Mouse (Mus musculus): Measurements from ENCODE around the gene Mrgpra1. TPM values are rescaled to one million over a fixed set of nuclear protein-coding genes. Genes with fewer than 3 reads are reported as not detected.
"Not testable (repeated sequence)": the region's sequence is repeated elsewhere in the genome, so short reads cannot be mapped to it uniquely, and the experiment has no call there.

Mrgpra1 gene
- polyA plus RNA-seq, 1 experiment from 2014 or later, result not detected

DNA sequence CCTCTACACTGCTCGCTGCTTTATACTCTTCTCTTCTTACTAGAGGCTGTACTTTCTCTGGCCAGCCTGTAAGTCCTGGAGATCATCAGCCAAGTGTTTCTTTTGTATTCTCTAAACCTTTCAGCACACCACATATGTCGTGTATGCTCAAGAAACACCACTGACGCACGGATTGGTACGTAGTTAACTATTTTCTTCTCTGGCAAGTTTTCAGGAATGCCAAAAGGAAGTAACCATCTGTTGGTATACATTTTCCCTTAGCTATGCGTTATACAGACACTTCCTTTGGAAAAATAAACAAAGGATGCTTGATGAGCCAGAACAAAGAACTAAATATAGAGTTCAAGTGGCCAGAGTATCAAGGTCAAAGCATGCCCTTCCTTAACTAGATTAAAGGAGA lies 49.4 kb downstream of the Mrgpra1 start:
- H3K27me3 ChIP-seq (ENCODE audit: control insufficient read depth, insufficient read depth, low read length); H3K36me3 ChIP-seq (ENCODE audit: control insufficient read depth, insufficient read depth, low read length); H3K9me3 ChIP-seq (ENCODE audit: control insufficient read depth, low read length); H3K4me1 ChIP-seq (replicated peaks; ENCODE audit: control insufficient read depth, insufficient read depth, low read length); DNase-seq (ENCODE audit: low spot score); ATAC-seq (replicated peaks; ENCODE audit: low FRiP score); H3K27ac ChIP-seq (ENCODE audit: low read depth, low read length); H3K4me3 ChIP-seq (ENCODE audit: low read depth, low read length); H3K9ac ChIP-seq (ENCODE audit: low read length); H3K4me2 ChIP-seq (ENCODE audit: low read depth, low read length, severe bottlenecking): not testable (repeated sequence)
- WGBS, result 84% methylated on average over 5 of the region's 6 CpGs

DNA sequence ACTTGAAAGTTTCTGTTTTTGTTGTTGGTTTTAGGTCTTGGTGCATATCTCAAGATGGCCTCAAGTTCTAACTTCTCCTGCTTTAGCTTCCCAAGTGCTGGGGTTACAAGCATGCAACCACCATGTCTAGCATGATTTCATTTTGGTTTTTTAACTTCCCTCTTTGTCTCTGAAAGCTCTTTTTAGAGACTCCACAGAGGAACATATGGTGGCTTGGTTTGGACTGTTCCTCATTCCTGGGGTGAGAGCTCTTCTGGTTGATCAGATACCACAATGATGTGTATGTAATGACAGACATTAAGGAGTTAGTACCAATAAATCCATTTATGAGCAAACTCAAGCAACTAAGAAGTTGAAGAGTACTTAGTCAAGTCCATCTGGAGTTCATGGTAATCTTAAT lies 54.4 kb downstream of the Mrgpra1 start:
- H3K4me1 ChIP-seq (replicated peaks; ENCODE audit: control insufficient read depth, insufficient read depth, low read length); H3K4me2 ChIP-seq (ENCODE audit: low read depth, low read length, severe bottlenecking); H3K9me3 ChIP-seq (ENCODE audit: control insufficient read depth, low read length); H3K36me3 ChIP-seq (ENCODE audit: control insufficient read depth, insufficient read depth, low read length); H3K27me3 ChIP-seq (ENCODE audit: control insufficient read depth, insufficient read depth, low read length); ATAC-seq (replicated peaks; ENCODE audit: low FRiP score); DNase-seq (ENCODE audit: low spot score); H3K9ac ChIP-seq (ENCODE audit: low read length); H3K27ac ChIP-seq (ENCODE audit: low read depth, low read length); H3K4me3 ChIP-seq (ENCODE audit: low read depth, low read length): not testable (repeated sequence)

Other genes starting within 250 kb of the Mrgpra1 start
- 14.9 and 15.3 TPM in 2 replicates for gene Ptpn5, start 220.6 kb downstream of the Mrgpra1 start, polyA plus RNA-seq (2014; fragmentation: Nextera tagmentation; extraction: Ambion mirVana)
- not detected in 2 replicates for gene Mrgpra6, start 149.3 kb downstream of the Mrgpra1 start, polyA plus RNA-seq (2014; fragmentation: Nextera tagmentation; extraction: Ambion mirVana)
- gene Mrgpra9, start 101.4 kb downstream of the Mrgpra1 start, polyA plus RNA-seq (2014; fragmentation: Nextera tagmentation; extraction: Ambion mirVana), result not detected in 2 replicates
- not detected in 2 replicates for gene Mrgpra2a, start 97.9 kb upstream of the Mrgpra1 start, polyA plus RNA-seq (2014; fragmentation: Nextera tagmentation; extraction: Ambion mirVana)
- gene Mrgpra2b, start 174.6 kb upstream of the Mrgpra1 start, polyA plus RNA-seq (2014; fragmentation: Nextera tagmentation; extraction: Ambion mirVana), result not detected in 2 replicates
- not detected in 2 replicates for gene Mrgpra3, start 247.1 kb upstream of the Mrgpra1 start, polyA plus RNA-seq (2014; fragmentation: Nextera tagmentation; extraction: Ambion mirVana)